Mouse (Mus musculus): ENCODE measurements around the gene Tnrc6c. TPM values are rescaled to one million over a fixed set of nuclear protein-coding genes. Genes with fewer than 3 reads are reported as not detected.
A peak's percentile ranks its signal among the peaks of the same experiment; 100 is the strongest.

Gene Tnrc6c
- total and polyA plus RNA-seq, 2 experiments, result 5.7 to 6.3 TPM

DNA sequence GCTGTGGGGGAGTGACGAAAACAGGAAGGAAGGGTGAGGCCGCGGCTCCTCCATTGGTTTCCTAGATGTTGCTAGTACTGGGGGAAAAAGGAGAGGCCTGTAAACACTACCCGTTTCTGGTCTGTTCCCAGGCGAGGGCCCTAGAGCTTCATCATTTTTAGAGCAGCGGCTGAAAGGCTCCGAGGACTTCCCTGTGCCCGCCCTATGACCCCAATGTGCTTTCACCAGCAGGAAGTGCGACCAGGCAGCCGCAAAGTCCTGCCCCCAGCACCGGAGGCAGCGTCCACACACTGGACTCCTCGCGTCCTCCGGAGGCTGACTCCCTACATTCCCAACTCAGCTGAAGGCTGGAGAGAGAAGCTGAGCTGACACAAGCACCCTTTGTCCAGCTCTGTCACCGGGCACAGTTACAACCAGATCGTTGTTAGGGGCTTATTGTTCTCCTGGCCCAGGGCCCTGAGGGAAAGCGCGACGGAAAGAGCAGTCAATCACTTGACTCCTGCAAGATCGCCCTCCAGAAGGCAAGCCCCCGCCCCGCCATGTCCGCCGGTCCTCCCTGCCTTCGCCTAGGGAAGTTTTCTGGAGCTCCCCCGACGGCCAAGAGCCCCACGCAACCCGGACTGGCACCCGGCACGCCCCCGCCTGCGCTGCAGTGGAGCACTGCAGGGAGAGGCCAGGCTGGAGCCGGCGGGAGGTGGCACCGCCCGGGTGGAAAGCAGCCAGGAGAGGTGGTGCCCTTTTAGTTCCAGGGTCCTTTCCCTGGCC is 125.5 kb downstream of the Tnrc6c start:
- peaks cover 4% of the 10 kb centered on the region; the same call in 1 of the 2 replicates for H3K4me1 ChIP-seq (ENCODE audit: control insufficient read depth, insufficient read depth, low read length)
- H3K27me3 ChIP-seq (ENCODE audit: control insufficient read depth, insufficient read depth, low read length), result no peaks in the 10 kb centered on the region
- peak overlapping the region; percentile 49 for H3K9ac ChIP-seq (ENCODE audit: low read depth, low read length)
- TF ChIP-seq POLR2A (IDR thresholded peaks at IDR 0.05; ENCODE audit: extremely low read depth, insufficient read depth, low read length) (0 out of 2 replicates have a peak, but pooled peaks have one; percentile 12), CTCF (IDR thresholded peaks at IDR 0.05; ENCODE audit: low read depth, low read length) (no peak)
- 4% methylated on average over 38 of the region's 38 CpGs for WGBS
- H3K79me2 ChIP-seq (ENCODE audit: control insufficient read depth, insufficient read depth, low read length), result no peaks in the 10 kb centered on the region
- H3K36me3 ChIP-seq (ENCODE audit: control insufficient read depth, insufficient read depth, low read length), result no peaks in the 10 kb centered on the region
- DNase-seq (ENCODE audit: extremely low read depth, low read depth, low spot score), result peak; percentile 78
- peak overlapping the region; percentile 59 for H3K27ac ChIP-seq (replicated peaks; ENCODE audit: insufficient read depth, low read depth, low read length)
- H3K4me3 ChIP-seq (ENCODE audit: insufficient read depth, low read depth, low read length), result peak overlapping the region; percentile 62

DNA sequence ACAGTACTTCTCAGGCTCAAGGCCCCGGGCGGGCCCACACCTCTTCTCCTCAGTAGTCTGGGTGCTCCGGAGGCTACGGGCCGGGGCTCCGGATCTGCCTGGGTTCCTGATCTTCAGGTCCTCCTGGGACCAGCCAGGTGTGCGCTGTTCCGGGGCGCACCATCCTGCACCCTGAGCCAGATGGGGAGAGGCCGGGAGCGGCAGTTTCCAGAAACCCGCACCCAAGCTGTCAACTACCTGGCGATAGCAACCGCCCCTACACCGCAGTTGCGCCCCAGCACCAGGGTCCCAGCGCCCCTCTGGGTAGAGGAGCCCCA is 126.1 kb downstream of the Tnrc6c start:
- H3K9ac ChIP-seq (ENCODE audit: low read depth, low read length), result peak overlapping the region; percentile 49
- H3K36me3 ChIP-seq (ENCODE audit: control insufficient read depth, insufficient read depth, low read length), result no peaks in the 10 kb centered on the region
- H3K27me3 ChIP-seq (ENCODE audit: control insufficient read depth, insufficient read depth, low read length), result no peaks in the 10 kb centered on the region
- DNase-seq (ENCODE audit: extremely low read depth, low read depth, low spot score), result no peak
- H3K4me3 ChIP-seq (ENCODE audit: insufficient read depth, low read depth, low read length), result peak overlapping the region; percentile 62
- WGBS, result under 1% methylated on average over 17 of the region's 17 CpGs
- H3K79me2 ChIP-seq (ENCODE audit: control insufficient read depth, insufficient read depth, low read length), result no peaks in the 10 kb centered on the region
- H3K4me1 ChIP-seq (ENCODE audit: control insufficient read depth, insufficient read depth, low read length), result peaks cover 4% of the 10 kb centered on the region; the same call in 1 of the 2 replicates
- TF ChIP-seq POLR2A (IDR thresholded peaks at IDR 0.05; ENCODE audit: extremely low read depth, insufficient read depth, low read length) (no peak), CTCF (IDR thresholded peaks at IDR 0.05; ENCODE audit: low read depth, low read length) (no peak)
- peak overlapping the region; percentile 59 for H3K27ac ChIP-seq (replicated peaks; ENCODE audit: insufficient read depth, low read depth, low read length)

DNA sequence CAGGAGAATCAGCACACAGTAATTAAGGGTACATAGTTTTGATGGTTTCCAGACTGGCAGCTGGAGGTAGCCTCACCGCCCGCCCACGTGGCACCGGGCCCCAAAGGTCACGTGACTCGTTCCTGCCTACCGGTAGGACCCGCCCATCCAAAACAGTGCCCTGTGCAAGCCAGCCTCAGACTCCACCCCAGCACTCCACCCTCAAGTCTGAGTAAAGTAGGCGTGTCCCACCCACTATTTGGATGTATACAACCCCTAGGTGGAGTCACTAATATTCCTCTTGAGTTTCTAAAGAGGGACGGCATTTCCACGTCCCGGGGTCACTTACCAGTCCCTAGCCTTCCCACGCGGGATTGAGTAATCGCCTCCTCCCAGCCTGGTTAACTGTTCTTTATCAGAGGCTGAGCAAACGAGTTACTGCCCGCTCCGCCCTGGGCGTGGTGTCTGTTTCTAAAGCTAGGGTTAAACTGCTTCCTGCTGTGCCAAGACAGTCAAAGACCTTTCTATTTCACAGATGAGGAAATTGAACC is 126.6 kb downstream of the Tnrc6c start:
- Histone ChIP-seq H3K79me2 (ENCODE audit: control insufficient read depth, insufficient read depth, low read length) (no peaks in the 10 kb centered on the region), H3K4me3 (ENCODE audit: insufficient read depth, low read depth, low read length) (peak overlapping the region; percentile 62), H3K27me3 (ENCODE audit: control insufficient read depth, insufficient read depth, low read length) (no peaks in the 10 kb centered on the region), H3K27ac (replicated peaks; ENCODE audit: insufficient read depth, low read depth, low read length) (peak overlapping the region; percentile 59), H3K4me1 (ENCODE audit: control insufficient read depth, insufficient read depth, low read length) (peaks cover 4% of the 10 kb centered on the region; the same call in 1 of the 2 replicates), H3K9ac (ENCODE audit: low read depth, low read length) (peak overlapping the region; percentile 49), H3K36me3 (ENCODE audit: control insufficient read depth, insufficient read depth, low read length) (no peaks in the 10 kb centered on the region)
- peak; percentile 90 for DNase-seq (ENCODE audit: extremely low read depth, low read depth, low spot score)
- 0% methylated on average over 19 of the region's 19 CpGs for WGBS
- no peak for TF ChIP-seq POLR2A (IDR thresholded peaks at IDR 0.05; ENCODE audit: extremely low read depth, insufficient read depth, low read length)
- no peak for TF ChIP-seq CTCF (IDR thresholded peaks at IDR 0.05; ENCODE audit: low read depth, low read length)

DNA sequence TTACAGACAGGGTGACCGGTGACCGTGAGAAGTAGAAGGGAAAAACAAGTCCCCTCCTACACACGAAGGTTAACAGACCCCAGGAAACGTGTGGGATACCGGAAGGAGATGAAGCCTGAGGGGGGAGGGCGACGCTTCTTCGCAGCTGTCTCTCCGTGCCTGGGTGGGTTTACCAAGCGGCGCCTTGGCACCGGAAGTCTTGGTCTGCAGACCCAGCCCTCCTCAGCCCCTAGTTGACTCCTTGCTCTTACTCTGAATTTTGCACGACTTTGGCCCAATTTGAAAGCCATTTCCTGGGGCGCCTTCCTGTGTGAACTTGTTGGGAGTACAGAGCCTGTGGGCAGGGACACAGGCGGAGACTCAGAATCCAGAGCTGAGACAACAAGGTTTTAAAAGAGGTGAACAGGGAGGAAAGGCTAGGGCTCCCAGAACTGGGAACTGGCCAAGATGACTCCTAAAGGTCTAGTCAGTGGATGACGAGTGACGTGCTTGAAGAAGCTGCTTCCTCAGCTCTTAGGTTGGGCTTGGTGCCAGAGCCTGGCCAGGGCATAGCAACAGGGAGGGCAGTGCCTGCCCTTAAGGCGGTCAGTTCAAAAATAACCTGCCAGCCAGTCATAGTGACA is 127.2 kb downstream of the Tnrc6c start:
- TF ChIP-seq CTCF (IDR thresholded peaks at IDR 0.05; ENCODE audit: low read depth, low read length) (no peak), POLR2A (IDR thresholded peaks at IDR 0.05; ENCODE audit: extremely low read depth, insufficient read depth, low read length) (no peak)
- H3K36me3 ChIP-seq (ENCODE audit: control insufficient read depth, insufficient read depth, low read length), result no peaks in the 10 kb centered on the region
- no peaks in the 10 kb centered on the region for H3K79me2 ChIP-seq (ENCODE audit: control insufficient read depth, insufficient read depth, low read length)
- WGBS, result 16% methylated on average over 18 of the region's 18 CpGs
- DNase-seq (ENCODE audit: extremely low read depth, low read depth, low spot score), result peak; percentile 53
- peak overlapping the region; percentile 45 for H3K27ac ChIP-seq (replicated peaks; ENCODE audit: insufficient read depth, low read depth, low read length)
- H3K9ac ChIP-seq (ENCODE audit: low read depth, low read length), result peak overlapping the region; percentile 3; the same call in 1 of the 2 replicates
- H3K27me3 ChIP-seq (ENCODE audit: control insufficient read depth, insufficient read depth, low read length), result no peaks in the 10 kb centered on the region
- peak overlapping the region; percentile 62 for H3K4me3 ChIP-seq (ENCODE audit: insufficient read depth, low read depth, low read length)
- H3K4me1 ChIP-seq (ENCODE audit: control insufficient read depth, insufficient read depth, low read length), result peaks cover 4% of the 10 kb centered on the region; the same call in 1 of the 2 replicates

DNA sequence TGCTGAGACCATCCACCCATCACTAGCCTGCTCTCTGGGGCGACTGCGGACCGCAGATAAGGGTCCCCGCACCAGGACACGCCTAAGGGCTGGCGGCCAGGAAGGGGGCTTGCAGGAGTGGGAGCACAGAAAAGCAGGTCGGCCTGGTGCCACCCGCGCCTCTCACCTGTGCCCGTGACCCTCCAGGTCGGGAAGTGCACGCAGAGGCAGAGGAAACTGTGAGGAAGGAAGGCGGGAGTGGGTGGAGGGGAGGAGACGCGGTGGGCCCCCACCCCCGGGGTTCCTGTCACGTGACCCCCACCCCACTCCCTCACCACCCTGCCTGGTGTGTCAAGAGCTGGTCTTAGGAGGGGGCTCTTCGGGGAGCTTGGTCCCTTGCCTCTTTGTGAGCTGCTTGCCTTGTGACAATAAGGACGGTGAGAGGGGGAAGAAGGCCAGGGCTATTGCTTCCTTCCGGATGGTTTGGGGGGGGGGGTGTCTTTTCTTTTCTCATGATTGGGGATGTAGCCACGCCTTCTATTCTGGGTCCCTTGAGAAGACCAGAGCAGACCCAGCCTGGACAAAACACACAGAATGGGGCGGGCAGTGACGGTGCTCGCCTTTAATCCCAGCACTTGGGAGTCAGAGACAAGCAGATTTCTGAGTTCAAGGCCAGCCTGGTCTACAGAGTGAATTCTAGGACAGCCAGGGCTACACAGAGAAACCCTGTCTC is 128.1 kb downstream of the Tnrc6c start, which contains the start of the genes Tmc8 and Tmc6:
Gene Tmc8 (plus strand): TSS at position 84 of the 712 bp plus-strand sequence.
Gene Tmc6 (minus strand): TSS at position 206 of the 712 bp plus-strand sequence.
- Histone ChIP-seq H3K36me3 (ENCODE audit: control insufficient read depth, insufficient read depth, low read length) (no peaks in the 10 kb centered on the region), H3K79me2 (ENCODE audit: control insufficient read depth, insufficient read depth, low read length) (no peaks in the 10 kb centered on the region), H3K27ac (replicated peaks; ENCODE audit: insufficient read depth, low read depth, low read length) (peak within 1 kb of the TSS; percentile 45), H3K9ac (ENCODE audit: low read depth, low read length) (peak within 1 kb of the TSS; percentile 59), H3K4me1 (ENCODE audit: control insufficient read depth, insufficient read depth, low read length) (peaks cover 4% of the 10 kb centered on the region; the same call in 1 of the 2 replicates), H3K4me3 (ENCODE audit: insufficient read depth, low read depth, low read length) (peak within 1 kb of the TSS; percentile 62), H3K27me3 (ENCODE audit: control insufficient read depth, insufficient read depth, low read length) (no peaks in the 10 kb centered on the region)
- 60% methylated on average over 24 of the region's 24 CpGs for WGBS
- TF ChIP-seq POLR2A (IDR thresholded peaks at IDR 0.05; ENCODE audit: extremely low read depth, insufficient read depth, low read length), result peak; percentile 38; the same call in 1 of the 2 replicates
- no peak for TF ChIP-seq CTCF (IDR thresholded peaks at IDR 0.05; ENCODE audit: low read depth, low read length)
- peak; percentile 13 for DNase-seq (ENCODE audit: extremely low read depth, low read depth, low spot score)
